Mouse (Mus musculus): ENCODE data around the gene Dnah7a.
"Not testable (repeated sequence)": the region's sequence is repeated elsewhere in the genome, so short reads cannot be mapped to it uniquely, and the experiment has no call there.

DNA sequence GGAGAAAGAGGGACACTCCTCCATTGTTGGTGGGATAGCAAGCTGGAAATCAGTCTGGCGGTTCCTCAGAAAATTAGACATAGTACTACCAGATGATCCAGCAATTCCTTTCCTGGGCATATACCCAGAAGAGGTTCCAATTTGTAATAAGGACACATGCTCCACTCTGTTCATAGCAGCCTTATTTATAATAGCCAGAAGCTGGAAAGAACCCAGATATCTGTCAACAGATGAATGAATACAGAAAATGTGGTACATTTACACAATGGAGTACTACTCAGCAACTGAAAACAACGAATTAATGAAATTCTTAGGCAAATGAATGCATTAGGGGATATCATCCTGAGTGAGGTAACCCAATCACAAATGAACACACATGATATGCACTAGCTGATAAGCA, 46.9 kb upstream of the Dnah7a start:
- not testable (repeated sequence) for TF ChIP-seq CTCF (IDR thresholded peaks at IDR 0.05; ENCODE audit: control insufficient read depth, insufficient read depth, insufficient read length); USF1 (IDR thresholded peaks at IDR 0.05; ENCODE audit: low read depth); MAX (IDR thresholded peaks at IDR 0.05); CEBPB (IDR thresholded peaks at IDR 0.05; ENCODE audit: low read depth); MYOD1 (IDR thresholded peaks at IDR 0.05; ENCODE audit: control insufficient read depth, insufficient read length, low read depth); MYOG (IDR thresholded peaks at IDR 0.05; ENCODE audit: control insufficient read depth, extremely low read depth, insufficient read length)
